Mouse (Mus musculus): ENCODE data around the gene Usp12. TPM values are rescaled to one million over a fixed set of nuclear protein-coding genes. Genes with fewer than 3 reads are reported as not detected.

Gene Usp12
- polyA plus RNA-seq, 1 experiment from 2014 or later = 17.5 TPM

GRCm38 (mm10) chr5:146833673-146834201 is 38.9 kb upstream of the Usp12 start:
- Histone ChIP-seq H3K27me3 (replicated peaks; ENCODE audit: control insufficient read depth, insufficient read depth, low read length) (no peaks in the 10 kb centered on the region), H3K27ac (ENCODE audit: low read length) (no peak overlapping the region; the same call in 1 of the 2 replicates), H3K4me2 (ENCODE audit: low read length) (peak overlapping the region; percentile 68), H3K4me3 (replicated peaks; ENCODE audit: low read length) (peak overlapping the region; percentile 72), H3K9me3 (ENCODE audit: control insufficient read depth, low read length) (no peaks in the 10 kb centered on the region), H3K4me1 (replicated peaks; ENCODE audit: control insufficient read depth, insufficient read depth, low read length) (peaks cover 18% of the 10 kb centered on the region), H3K36me3 (ENCODE audit: control insufficient read depth, insufficient read depth) (peaks cover 21% of the 10 kb centered on the region), H3K9ac (replicated peaks; ENCODE audit: low read depth, low read length) (peak overlapping the region; percentile 87)
- WGBS = 17% methylated on average over 8 of the region's 8 CpGs
- ATAC-seq = no peak

DNA sequence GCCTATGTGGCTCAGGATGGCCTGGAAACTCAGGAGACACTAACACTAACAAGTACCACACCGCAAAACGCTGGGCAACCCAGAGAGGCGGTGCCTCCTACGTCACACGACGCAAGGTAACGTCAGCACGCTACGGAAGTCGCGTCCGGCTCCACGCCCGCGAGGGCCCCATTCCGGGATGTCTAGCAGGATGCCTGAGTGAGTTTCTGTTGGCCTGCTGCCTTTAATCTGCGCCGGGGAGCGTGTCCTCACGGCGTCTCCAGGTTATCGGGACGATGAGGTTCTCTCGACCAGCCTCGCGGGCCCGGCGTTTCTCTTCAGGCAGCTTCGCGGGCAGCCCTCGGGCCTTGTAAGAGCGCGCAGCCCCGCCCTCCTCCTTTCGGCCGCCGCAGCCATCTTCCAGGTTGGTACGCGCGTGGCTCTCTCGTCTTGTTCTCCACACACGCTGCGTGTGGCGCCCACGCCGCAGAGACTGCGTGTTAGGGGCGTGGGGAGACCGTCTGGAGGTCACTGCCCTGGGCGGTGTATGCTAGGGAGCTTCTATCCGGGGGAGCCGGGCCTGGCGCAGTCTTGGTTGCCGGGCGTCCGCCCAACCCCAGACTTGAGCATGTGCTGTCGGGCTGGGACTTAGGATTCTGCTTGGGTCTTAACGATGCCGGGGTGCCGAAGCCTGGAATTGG is 38.1 kb upstream of the Usp12 start, which contains the start of gene Rpl21:
Rpl21 (plus strand) TSS at position 122 of the 680 bp plus-strand sequence.
- H3K9ac ChIP-seq (replicated peaks; ENCODE audit: low read depth, low read length) = peak within 1 kb of the TSS; percentile 87
- H3K36me3 ChIP-seq (ENCODE audit: control insufficient read depth, insufficient read depth) = peaks cover 20% of the 10 kb centered on the region
- H3K4me3 ChIP-seq (replicated peaks; ENCODE audit: low read length) = peak within 1 kb of the TSS; percentile 72
- WGBS = under 1% methylated on average over 60 of the region's 60 CpGs
- no peaks in the 10 kb centered on the region for H3K9me3 ChIP-seq (ENCODE audit: control insufficient read depth, low read length)
- peaks cover 18% of the 10 kb centered on the region for H3K4me1 ChIP-seq (replicated peaks; ENCODE audit: control insufficient read depth, insufficient read depth, low read length)
- ATAC-seq = peak; percentile 99
- peak within 1 kb of the TSS; percentile 68 for H3K4me2 ChIP-seq (ENCODE audit: low read length)
- H3K27me3 ChIP-seq (replicated peaks; ENCODE audit: control insufficient read depth, insufficient read depth, low read length) = no peaks in the 10 kb centered on the region
- H3K27ac ChIP-seq (ENCODE audit: low read length) = peak within 1 kb of the TSS; percentile 88

GRCm38 (mm10) chr5:146832435-146832768 is 37.6 kb upstream of the Usp12 start:
- Histone ChIP-seq H3K27ac (ENCODE audit: low read length) (peak overlapping the region; percentile 88), H3K36me3 (ENCODE audit: control insufficient read depth, insufficient read depth) (peaks cover 18% of the 10 kb centered on the region), H3K27me3 (replicated peaks; ENCODE audit: control insufficient read depth, insufficient read depth, low read length) (no peaks in the 10 kb centered on the region), H3K4me3 (replicated peaks; ENCODE audit: low read length) (peak overlapping the region; percentile 72), H3K4me1 (replicated peaks; ENCODE audit: control insufficient read depth, insufficient read depth, low read length) (peaks cover 18% of the 10 kb centered on the region), H3K4me2 (ENCODE audit: low read length) (peak overlapping the region; percentile 68), H3K9ac (replicated peaks; ENCODE audit: low read depth, low read length) (peak overlapping the region; percentile 87), H3K9me3 (ENCODE audit: control insufficient read depth, low read length) (no peaks in the 10 kb centered on the region)
- WGBS = 49% methylated on average over 7 of the region's 7 CpGs
- ATAC-seq = no peak; the same call in 1 of the 2 replicates

DNA sequence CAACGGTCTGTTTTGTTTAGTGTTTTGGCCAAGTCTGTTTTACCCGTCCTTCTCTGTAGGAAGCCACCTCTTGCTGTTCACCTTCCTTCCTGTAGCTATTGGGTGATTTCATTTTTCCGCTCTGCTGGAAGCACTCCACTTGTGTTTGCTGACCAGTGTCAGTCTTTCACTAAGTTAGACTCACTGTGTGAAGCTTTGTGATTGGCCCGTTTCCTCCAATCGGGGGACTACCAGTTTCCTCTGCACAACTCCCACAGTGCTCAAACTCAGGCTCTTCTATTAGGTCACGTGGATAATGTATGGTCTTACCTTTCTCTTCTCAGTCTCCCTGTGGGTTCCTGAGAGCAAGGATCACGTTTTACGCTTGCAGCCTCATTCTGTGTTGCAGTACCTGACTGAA is 34.7 kb upstream of the Usp12 start:
- peaks cover 16% of the 10 kb centered on the region for H3K4me1 ChIP-seq (replicated peaks; ENCODE audit: control insufficient read depth, insufficient read depth, low read length)
- no peak overlapping the region for H3K4me3 ChIP-seq (replicated peaks; ENCODE audit: low read length)
- no peaks in the 10 kb centered on the region for H3K36me3 ChIP-seq (ENCODE audit: control insufficient read depth, insufficient read depth)
- H3K27ac ChIP-seq (ENCODE audit: low read length) = no peak overlapping the region
- no peak for ATAC-seq
- no peaks in the 10 kb centered on the region for H3K9me3 ChIP-seq (ENCODE audit: control insufficient read depth, low read length)
- 54% methylated on average over 8 of the region's 8 CpGs for WGBS
- no peaks in the 10 kb centered on the region for H3K27me3 ChIP-seq (replicated peaks; ENCODE audit: control insufficient read depth, insufficient read depth, low read length)
- H3K9ac ChIP-seq (replicated peaks; ENCODE audit: low read depth, low read length) = no peak overlapping the region
- H3K4me2 ChIP-seq (ENCODE audit: low read length) = no peak overlapping the region

DNA sequence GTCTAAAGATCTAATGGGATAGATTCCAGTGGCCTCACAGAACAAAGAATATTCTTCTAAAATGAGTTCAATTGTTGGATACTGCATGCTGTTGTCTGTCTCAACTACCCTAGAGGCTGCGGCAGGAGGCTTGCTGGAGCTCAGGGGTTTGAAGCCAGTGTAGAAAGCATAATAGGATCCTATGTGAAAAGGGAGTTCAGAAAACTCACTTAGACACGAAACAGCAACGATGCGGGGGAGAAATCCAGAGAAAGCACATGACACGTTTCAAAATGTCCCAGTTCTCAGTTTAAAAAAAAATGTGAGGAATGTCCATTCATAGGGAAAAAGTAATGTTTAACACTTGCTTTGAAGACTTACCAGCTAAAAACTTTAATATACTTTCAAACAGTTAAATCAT is 28.2 kb upstream of the Usp12 start:
- H3K27me3 ChIP-seq (replicated peaks; ENCODE audit: control insufficient read depth, insufficient read depth, low read length) = no peaks in the 10 kb centered on the region
- no peak overlapping the region for H3K4me2 ChIP-seq (ENCODE audit: low read length)
- H3K9me3 ChIP-seq (ENCODE audit: control insufficient read depth, low read length) = no peaks in the 10 kb centered on the region
- no peaks in the 10 kb centered on the region for H3K36me3 ChIP-seq (ENCODE audit: control insufficient read depth, insufficient read depth)
- ATAC-seq = no peak
- WGBS = 69% methylated on average over 5 of the region's 5 CpGs
- H3K27ac ChIP-seq (ENCODE audit: low read length) = no peak overlapping the region
- H3K9ac ChIP-seq (replicated peaks; ENCODE audit: low read depth, low read length) = no peak overlapping the region
- no peak overlapping the region for H3K4me3 ChIP-seq (replicated peaks; ENCODE audit: low read length)
- no peaks in the 10 kb centered on the region for H3K4me1 ChIP-seq (replicated peaks; ENCODE audit: control insufficient read depth, insufficient read depth, low read length)

GRCm38 (mm10) chr5:146818906-146819623 is 24.3 kb upstream of the Usp12 start:
- H3K4me2 ChIP-seq (ENCODE audit: low read length) = no peak overlapping the region

GRCm38 (mm10) chr5:146817583-146817982 is 22.8 kb upstream of the Usp12 start:
- no peaks in the 10 kb centered on the region for H3K27me3 ChIP-seq (replicated peaks; ENCODE audit: control insufficient read depth, insufficient read depth, low read length)
- H3K9ac ChIP-seq (replicated peaks; ENCODE audit: low read depth, low read length) = no peak overlapping the region
- H3K4me1 ChIP-seq (replicated peaks; ENCODE audit: control insufficient read depth, insufficient read depth, low read length) = no peaks in the 10 kb centered on the region
- H3K9me3 ChIP-seq (ENCODE audit: control insufficient read depth, low read length) = no peaks in the 10 kb centered on the region
- 85% methylated on average over 8 of the region's 8 CpGs for WGBS
- no peak for ATAC-seq
- no peak overlapping the region for H3K4me3 ChIP-seq (replicated peaks; ENCODE audit: low read length)
- no peak overlapping the region for H3K4me2 ChIP-seq (ENCODE audit: low read length)
- no peak overlapping the region for H3K27ac ChIP-seq (ENCODE audit: low read length)
- H3K36me3 ChIP-seq (ENCODE audit: control insufficient read depth, insufficient read depth) = no peaks in the 10 kb centered on the region

More at GRCm38 (mm10) chr5:146818906-146819623, 24.3 kb upstream of the Usp12 start:
- no peak for ATAC-seq
- H3K27ac ChIP-seq (ENCODE audit: low read length) = no peak overlapping the region
- no peak overlapping the region for H3K9ac ChIP-seq (replicated peaks; ENCODE audit: low read depth, low read length)
- 72% methylated on average over 8 of the region's 8 CpGs for WGBS
- no peak overlapping the region for H3K4me3 ChIP-seq (replicated peaks; ENCODE audit: low read length)
- H3K27me3 ChIP-seq (replicated peaks; ENCODE audit: control insufficient read depth, insufficient read depth, low read length) = no peaks in the 10 kb centered on the region
- no peaks in the 10 kb centered on the region for H3K4me1 ChIP-seq (replicated peaks; ENCODE audit: control insufficient read depth, insufficient read depth, low read length)
- no peaks in the 10 kb centered on the region for H3K9me3 ChIP-seq (ENCODE audit: control insufficient read depth, low read length)
- no peaks in the 10 kb centered on the region for H3K36me3 ChIP-seq (ENCODE audit: control insufficient read depth, insufficient read depth)

DNA sequence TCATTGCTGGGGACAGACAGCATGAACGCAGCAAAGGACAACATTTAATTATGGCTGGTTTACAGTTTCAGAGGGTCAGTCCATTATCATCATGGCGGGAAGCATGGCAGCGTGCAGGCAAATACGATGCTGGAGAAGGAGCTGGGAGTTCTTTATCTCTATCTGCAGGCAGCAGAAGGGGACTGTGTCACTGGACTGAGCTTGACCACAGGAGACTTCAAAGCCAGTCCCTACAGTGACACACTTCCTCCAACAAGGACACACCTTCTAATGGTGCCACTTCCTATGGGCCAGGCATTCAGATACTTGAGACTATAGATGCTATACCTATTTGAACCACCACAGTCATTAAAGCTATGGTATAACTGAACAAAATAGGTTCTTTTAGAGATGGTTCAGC is 20.6 kb upstream of the Usp12 start:
- no peaks in the 10 kb centered on the region for H3K4me1 ChIP-seq (replicated peaks; ENCODE audit: control insufficient read depth, insufficient read depth, low read length)
- 85% methylated on average over 4 of the region's 4 CpGs for WGBS
- H3K27ac ChIP-seq (ENCODE audit: low read length) = no peak overlapping the region
- no peak for ATAC-seq
- no peak overlapping the region for H3K4me2 ChIP-seq (ENCODE audit: low read length)
- no peak overlapping the region for H3K9ac ChIP-seq (replicated peaks; ENCODE audit: low read depth, low read length)
- H3K36me3 ChIP-seq (ENCODE audit: control insufficient read depth, insufficient read depth) = no peaks in the 10 kb centered on the region
- H3K4me3 ChIP-seq (replicated peaks; ENCODE audit: low read length) = no peak overlapping the region
- no peaks in the 10 kb centered on the region for H3K9me3 ChIP-seq (ENCODE audit: control insufficient read depth, low read length)
- no peaks in the 10 kb centered on the region for H3K27me3 ChIP-seq (replicated peaks; ENCODE audit: control insufficient read depth, insufficient read depth, low read length)

GRCm38 (mm10) chr5:146813421-146813820 is 18.6 kb upstream of the Usp12 start:
- no peak for ATAC-seq
- Histone ChIP-seq H3K9ac (replicated peaks; ENCODE audit: low read depth, low read length) (no peak overlapping the region), H3K4me3 (replicated peaks; ENCODE audit: low read length) (no peak overlapping the region), H3K27ac (ENCODE audit: low read length) (no peak overlapping the region), H3K9me3 (ENCODE audit: control insufficient read depth, low read length) (no peaks in the 10 kb centered on the region), H3K4me1 (replicated peaks; ENCODE audit: control insufficient read depth, insufficient read depth, low read length) (no peaks in the 10 kb centered on the region), H3K27me3 (replicated peaks; ENCODE audit: control insufficient read depth, insufficient read depth, low read length) (no peaks in the 10 kb centered on the region), H3K4me2 (ENCODE audit: low read length) (no peak overlapping the region), H3K36me3 (ENCODE audit: control insufficient read depth, insufficient read depth) (no peaks in the 10 kb centered on the region)
- 88% methylated on average over 4 of the region's 4 CpGs for WGBS

Measured in forebrain, embryonic 16.5 days (tissue).